Mouse (Mus musculus) heart, embryonic 11.5 days (tissue): ENCODE measurements around the gene B4galt7. TPM values are rescaled to one million over a fixed set of nuclear protein-coding genes. Genes with fewer than 3 reads are reported as not detected.

Source experiments
- ATAC-seq: fragments of 200-750 bp; cut with Nextera tagmentation; replicated peaks from 2 replicates; pipeline ENCODE4 v1.8.0; 2017; ENCODE audit warnings: moderate library complexity; ENCODE audit not compliant: insufficient number of reproducible peaks, low FRiP score, low TSS enrichment
- H3K27ac ChIP-seq: fragments of 300-500 bp; sonication (generic); 2 replicates; pipeline ENCODE4 v1.5.1; 2014; ENCODE audit warnings: mild to moderate bottlenecking, low read depth, low read length
- H3K27me3 ChIP-seq: fragments of 300-500 bp; sonication (generic); 2 replicates; pipeline ENCODE4 v1.6.1; 2014; ENCODE audit warnings: mild to moderate bottlenecking, low read length, mixed read lengths; ENCODE audit not compliant: control insufficient read depth, insufficient read depth
- H3K36me3 ChIP-seq: fragments of 300-500 bp; sonication (generic); 2 replicates; pipeline ENCODE4 v1.6.1; 2014; ENCODE audit warnings: mild to moderate bottlenecking, low read length, moderate library complexity, mixed read lengths; ENCODE audit not compliant: control insufficient read depth, insufficient read depth
- H3K4me1 ChIP-seq: fragments of 300-500 bp; sonication (generic); 2 replicates; pipeline ENCODE4 v1.6.1; 2014; ENCODE audit warnings: low read length; ENCODE audit not compliant: control insufficient read depth, insufficient read depth
- H3K4me2 ChIP-seq: fragments of 300-500 bp; sonication (generic); 2 replicates; pipeline ENCODE4 v1.6.1; 2014; ENCODE audit warnings: mild to moderate bottlenecking, moderate library complexity
- H3K4me3 ChIP-seq: fragments of 300-500 bp; sonication (generic); 2 replicates; pipeline ENCODE4 v1.5.1; 2014; ENCODE audit warnings: low read depth, low read length
- H3K9ac ChIP-seq: fragments of 300-500 bp; sonication (generic); 2 replicates; pipeline ENCODE4 v1.6.1; 2014; ENCODE audit warnings: mild to moderate bottlenecking, low read depth, low read length, moderate library complexity
- H3K9me3 ChIP-seq: fragments of 300-500 bp; sonication (generic); replicated peaks from 2 replicates; pipeline ENCODE4 v1.6.1; 2016; ENCODE audit warnings: low read length; ENCODE audit not compliant: control insufficient read depth
- WGBS: fragments of 180-500 bp; shearing (Covaris S2); extraction: QIAGEN DNeasy Blood & Tissue Kit; methylation state at CpG from one replicate; pipeline ENCODE4 v1.1.7; 2014; ENCODE audit not compliant: insufficient replicate concordance; 5-methylcytosine and 5-hydroxymethylcytosine counted together
- polyA plus RNA-seq: library from polyadenylated mRNA; unstranded; fragments of >200 nt; fragmentation: Nextera tagmentation; extraction: Ambion mirVana; gene quantifications from 2 replicates; pipeline ENCODE4 v1.2.1, GENCODE M21; 2014

B4galt7 gene
- polyA plus RNA-seq, 1 experiment from 2014 or later: 18.8 TPM

DNA sequence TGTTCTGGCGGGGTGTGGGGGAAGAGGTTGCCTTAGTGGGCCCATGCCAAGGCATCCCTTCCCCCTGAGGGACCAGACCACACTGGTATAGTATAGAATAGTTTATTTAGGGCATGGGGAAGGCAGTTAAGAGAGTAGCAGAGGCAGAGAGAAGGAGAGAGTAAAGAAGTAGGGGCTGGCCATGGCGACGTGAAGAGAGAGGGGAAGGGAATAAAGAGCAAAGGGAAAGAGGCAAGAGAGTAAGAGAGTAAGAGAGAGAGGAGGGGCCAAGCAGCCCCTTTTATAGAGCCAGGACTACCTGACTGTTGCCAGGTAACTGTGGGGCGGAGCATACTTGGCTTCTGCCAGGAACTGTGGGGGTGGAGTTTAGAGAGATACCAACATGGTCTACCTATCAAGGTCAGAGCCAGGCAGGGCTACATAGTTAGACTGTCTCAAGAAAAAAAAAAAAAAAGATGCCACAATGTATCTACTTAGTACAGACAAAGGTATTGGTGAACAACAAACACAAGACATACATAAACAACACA lies 7.7 kb upstream of the B4galt7 start:
- WGBS: 76% methylated on average over 4 of the region's 4 CpGs
- ATAC-seq: no peak
- H3K4me3 ChIP-seq: no peak overlapping the region
- H3K9ac ChIP-seq: no peak overlapping the region
- H3K27ac ChIP-seq: no peak overlapping the region
- peaks cover 15% of the 10 kb centered on the region for H3K36me3 ChIP-seq
- peaks cover 8% of the 10 kb centered on the region for H3K4me1 ChIP-seq
- no peaks in the 10 kb centered on the region for H3K9me3 ChIP-seq
- no peaks in the 10 kb centered on the region for H3K27me3 ChIP-seq
- no peak overlapping the region for H3K4me2 ChIP-seq

DNA sequence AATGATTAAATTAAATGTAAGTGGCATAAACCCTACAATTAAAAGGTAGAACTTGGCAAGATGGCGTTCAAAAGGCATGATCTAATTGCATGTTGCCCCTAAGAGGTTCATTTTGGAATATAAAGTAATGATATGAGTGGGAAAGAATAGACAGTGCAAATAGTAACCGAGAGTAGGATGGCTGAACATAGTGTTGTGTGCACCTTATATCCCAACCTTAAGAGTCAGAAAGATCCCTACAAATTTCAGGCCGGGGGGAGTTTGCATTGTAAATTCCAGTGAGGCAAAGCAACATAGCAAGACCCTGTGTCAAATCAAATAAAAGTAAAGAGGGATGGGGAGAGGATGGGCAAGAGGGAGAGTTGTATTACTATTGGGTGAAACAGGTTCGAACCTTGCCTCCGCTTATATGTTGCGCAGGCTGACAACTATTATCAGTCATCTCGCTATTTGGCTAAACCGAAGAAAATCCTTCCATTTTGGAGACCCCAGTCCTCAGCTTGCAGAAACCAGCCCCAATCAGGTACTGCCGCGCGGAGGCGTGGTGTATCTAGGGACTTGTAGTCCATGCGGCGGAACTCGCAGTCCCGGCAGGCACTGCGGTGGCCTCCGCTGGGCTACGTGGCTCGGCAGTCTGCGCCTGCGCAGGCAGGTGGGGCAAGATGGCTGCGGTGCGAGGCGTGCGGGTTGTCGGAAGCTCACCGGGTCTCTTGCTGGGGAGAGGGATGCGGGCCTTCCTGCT lies 7.0 kb upstream of the B4galt7 start:
- peak overlapping the region; percentile 89 for H3K4me3 ChIP-seq

DNA sequence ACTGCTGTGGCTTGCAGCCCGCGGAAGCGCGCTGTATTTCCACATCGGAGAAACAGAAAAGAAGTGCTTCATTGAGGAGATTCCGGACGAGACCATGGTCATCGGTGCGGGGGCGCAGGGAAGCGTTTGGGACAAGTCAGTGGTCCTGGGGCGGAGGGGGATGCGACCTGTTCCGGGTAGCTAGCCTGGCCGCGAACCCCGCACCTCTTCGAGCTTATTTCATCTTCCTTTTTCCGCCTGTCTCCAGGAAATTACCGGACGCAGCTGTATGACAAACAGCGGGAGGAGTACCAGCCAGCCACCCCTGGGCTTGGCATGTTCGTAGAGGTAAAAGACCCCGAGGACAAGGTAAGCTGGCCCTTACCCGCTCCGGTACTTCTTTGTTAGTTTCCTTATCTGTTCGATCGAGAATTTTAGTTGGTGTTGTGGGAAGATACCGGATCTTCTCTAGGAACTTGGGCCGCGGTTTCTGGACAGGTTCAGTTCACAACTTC lies 6.4 kb upstream of the B4galt7 start:
- no peaks in the 10 kb centered on the region for H3K27me3 ChIP-seq
- ATAC-seq: peak; percentile 42; the same call in 1 of the 2 replicates
- peak overlapping the region; percentile 77 for H3K4me2 ChIP-seq
- peak overlapping the region; percentile 89 for H3K4me3 ChIP-seq
- WGBS: under 1% methylated on average over 31 of the region's 31 CpGs
- peaks cover 8% of the 10 kb centered on the region for H3K4me1 ChIP-seq
- H3K9me3 ChIP-seq: no peaks in the 10 kb centered on the region
- peaks cover 24% of the 10 kb centered on the region for H3K36me3 ChIP-seq
- H3K9ac ChIP-seq: peak overlapping the region; percentile 90
- peak overlapping the region; percentile 52; the same call in 1 of the 2 replicates for H3K27ac ChIP-seq

More for the DNA sequence above, 7.0 kb upstream of the B4galt7 start:
- H3K36me3 ChIP-seq: peaks cover 20% of the 10 kb centered on the region
- H3K4me1 ChIP-seq: peaks cover 8% of the 10 kb centered on the region
- H3K27me3 ChIP-seq: no peaks in the 10 kb centered on the region
- H3K9ac ChIP-seq: peak overlapping the region; percentile 90
- H3K27ac ChIP-seq: peak overlapping the region; percentile 52; the same call in 1 of the 2 replicates
- peak; percentile 96 for ATAC-seq
- 4% methylated on average over 29 of the region's 29 CpGs for WGBS
- H3K9me3 ChIP-seq: no peaks in the 10 kb centered on the region
- peak overlapping the region; percentile 65 for H3K4me2 ChIP-seq

DNA sequence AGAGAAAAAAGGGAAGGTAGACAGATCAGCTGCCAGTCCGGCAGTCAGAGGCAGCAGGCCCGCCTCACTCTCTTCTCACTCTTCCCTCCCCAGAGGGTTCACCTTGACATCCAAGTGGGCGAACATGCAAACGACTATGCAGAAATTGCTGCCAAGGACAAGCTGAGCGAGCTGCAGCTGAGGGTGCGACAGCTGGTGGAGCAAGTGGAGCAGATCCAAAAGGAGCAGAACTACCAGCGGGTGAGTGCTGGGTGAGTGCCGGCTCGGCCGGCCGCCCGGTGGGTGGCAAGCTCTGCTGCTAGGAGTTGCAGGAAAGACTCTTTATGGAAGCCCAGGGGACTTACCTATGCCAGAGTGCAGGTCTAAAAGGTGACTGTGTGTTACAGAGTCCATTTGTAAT lies 4.3 kb upstream of the B4galt7 start:
- Histone ChIP-seq H3K9me3 (no peaks in the 10 kb centered on the region), H3K36me3 (peaks cover 24% of the 10 kb centered on the region), H3K27me3 (no peaks in the 10 kb centered on the region), H3K4me3 (no peak overlapping the region), H3K27ac (no peak overlapping the region), H3K4me2 (no peak overlapping the region), H3K4me1 (peaks cover 8% of the 10 kb centered on the region), H3K9ac (no peak overlapping the region)
- 89% methylated on average over 12 of the region's 12 CpGs for WGBS
- no peak for ATAC-seq

DNA sequence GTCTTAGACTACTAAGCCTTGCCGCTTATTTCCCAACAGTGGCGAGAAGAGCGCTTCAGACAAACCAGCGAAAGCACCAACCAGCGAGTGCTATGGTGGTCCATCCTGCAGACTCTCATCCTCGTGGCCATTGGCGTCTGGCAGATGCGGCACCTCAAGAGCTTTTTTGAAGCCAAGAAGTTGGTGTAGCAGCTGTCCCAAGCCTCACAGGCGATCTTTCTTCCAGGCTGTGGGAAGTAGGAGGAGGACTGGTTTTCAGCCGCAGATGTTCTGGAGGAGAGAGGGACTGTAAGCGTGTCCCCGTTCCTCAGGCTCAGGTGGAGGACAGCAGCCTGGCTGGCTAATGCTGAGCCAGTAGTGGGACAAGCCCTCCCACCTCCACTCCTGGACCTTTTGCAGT lies 2.9 kb upstream of the B4galt7 start:
- H3K9me3 ChIP-seq: no peaks in the 10 kb centered on the region
- WGBS: 90% methylated on average over 12 of the region's 12 CpGs
- no peak overlapping the region for H3K9ac ChIP-seq
- no peak overlapping the region for H3K4me2 ChIP-seq
- no peak overlapping the region for H3K4me3 ChIP-seq
- H3K27me3 ChIP-seq: no peaks in the 10 kb centered on the region
- H3K36me3 ChIP-seq: peaks cover 24% of the 10 kb centered on the region
- peaks cover 13% of the 10 kb centered on the region for H3K4me1 ChIP-seq
- no peak for ATAC-seq
- no peak overlapping the region for H3K27ac ChIP-seq

DNA sequence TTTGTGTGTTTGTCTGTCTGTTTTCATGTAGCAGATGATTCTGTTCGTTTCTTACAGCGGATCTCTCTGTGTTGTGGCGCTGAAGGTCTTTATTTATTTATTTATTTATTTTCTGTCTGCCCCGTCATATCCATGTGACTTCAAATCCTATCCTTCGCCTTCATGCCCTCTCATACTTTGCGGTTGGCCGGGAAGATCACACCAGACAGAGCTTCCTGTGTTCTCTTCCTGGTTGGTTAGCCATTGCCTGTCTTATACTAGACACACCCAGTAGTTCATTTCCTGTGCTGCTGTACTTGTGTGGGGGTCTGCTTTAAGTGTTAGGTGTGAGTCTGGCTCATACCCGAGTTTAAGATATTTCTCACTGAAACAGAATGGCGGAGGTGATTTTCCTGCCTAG lies 961 bp downstream of the B4galt7 start:
- peaks cover 5% of the 10 kb centered on the region; the same call in 1 of the 2 replicates for H3K4me1 ChIP-seq
- H3K27ac ChIP-seq: no peak overlapping the region
- 22% methylated on average over 9 of the region's 9 CpGs for WGBS
- no peaks in the 10 kb centered on the region for H3K9me3 ChIP-seq
- peaks cover 22% of the 10 kb centered on the region for H3K36me3 ChIP-seq
- H3K27me3 ChIP-seq: no peaks in the 10 kb centered on the region
- H3K9ac ChIP-seq: peak overlapping the region; percentile 82
- peak overlapping the region; percentile 79 for H3K4me3 ChIP-seq
- no peak for ATAC-seq
- H3K4me2 ChIP-seq: peak overlapping the region; percentile 67

DNA sequence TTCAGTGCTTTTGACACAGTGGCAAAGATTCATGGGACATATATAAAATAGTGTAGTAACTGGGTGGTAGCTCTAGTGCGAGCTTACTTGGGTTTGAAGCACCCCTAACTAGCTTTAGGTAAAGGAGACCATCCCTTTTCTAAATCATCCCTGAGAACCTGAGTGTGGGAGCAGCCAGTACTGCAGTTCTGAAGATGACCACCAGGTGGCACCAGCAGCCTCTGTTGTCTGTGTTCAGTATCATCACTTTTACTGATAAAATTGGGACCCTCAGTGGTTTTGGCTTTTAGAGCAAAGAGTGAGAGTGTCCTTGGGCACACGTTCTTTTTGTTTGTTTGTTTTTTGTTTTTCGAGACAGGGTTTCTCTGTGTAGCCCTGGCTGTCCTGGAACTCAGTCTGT lies 1.9 kb downstream of the B4galt7 start:
- ATAC-seq: no peak
- Histone ChIP-seq H3K9ac (no peak overlapping the region), H3K9me3 (no peaks in the 10 kb centered on the region), H3K27me3 (no peaks in the 10 kb centered on the region), H3K27ac (no peak overlapping the region), H3K36me3 (peaks cover 21% of the 10 kb centered on the region), H3K4me3 (no peak overlapping the region), H3K4me1 (peaks cover 5% of the 10 kb centered on the region; the same call in 1 of the 2 replicates), H3K4me2 (no peak overlapping the region)
- WGBS: 2% methylated on average over 3 of the region's 3 CpGs

DNA sequence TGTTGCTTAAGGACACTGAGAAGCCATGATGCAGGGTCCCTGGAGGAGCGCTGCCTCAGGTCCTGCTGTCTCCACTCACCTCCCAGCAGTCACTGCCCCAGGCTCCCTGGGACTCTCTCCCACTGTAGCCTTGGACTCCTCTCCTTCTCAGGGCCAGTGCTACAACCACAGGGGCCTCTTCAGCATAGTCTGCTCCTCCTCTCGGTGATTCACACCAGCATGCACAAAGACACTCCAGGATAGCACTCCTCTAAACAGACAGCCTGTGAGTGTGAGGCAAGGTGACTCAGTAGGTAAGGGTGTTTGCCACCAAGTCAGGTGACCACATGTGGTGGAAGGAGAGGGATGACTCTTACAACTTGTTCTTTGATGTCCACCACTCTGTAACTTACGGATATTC lies 4.9 kb downstream of the B4galt7 start:
- no peak overlapping the region for H3K9ac ChIP-seq
- no peak overlapping the region for H3K4me2 ChIP-seq
- 87% methylated on average over 3 of the region's 3 CpGs for WGBS
- no peaks in the 10 kb centered on the region for H3K9me3 ChIP-seq
- H3K36me3 ChIP-seq: peaks cover 14% of the 10 kb centered on the region; the same call in 1 of the 2 replicates
- no peak for ATAC-seq
- no peak overlapping the region for H3K4me3 ChIP-seq
- peaks cover 5% of the 10 kb centered on the region; the same call in 1 of the 2 replicates for H3K4me1 ChIP-seq
- H3K27me3 ChIP-seq: no peaks in the 10 kb centered on the region
- H3K27ac ChIP-seq: no peak overlapping the region
